In genomic region chr17:46680760-46681373, GRCm38 (mm10) we compare ENCODE assay signal across 8 mouse cellular contexts. TPM values are rescaled to one million over a fixed set of nuclear protein-coding genes. Genes with fewer than 3 reads are reported as not detected.
DNase-seq lines count a peak whose midpoint lies in the region; ATAC-seq lines count a peak whose summit lies in the region.

Klhdc3 (minus strand) TSS chr17:46680914.

- no peaks in the 10 kb centered on the region for H3K9me3 ChIP-seq in intestine, embryonic 14.5 days (ENCODE audit: control insufficient read depth, low read length)

- H3K4me2 ChIP-seq in intestine, embryonic 14.5 days (ENCODE audit: low read length), result peak within 1 kb of the TSS; percentile 83

- peak within 1 kb of the TSS; percentile 55 for H3K9ac ChIP-seq in intestine, embryonic 14.5 days (ENCODE audit: low read length)

- H3K27ac ChIP-seq in intestine, embryonic 14.5 days (ENCODE audit: low read depth), result peak within 1 kb of the TSS; percentile 66

- WGBS in intestine, embryonic 14.5 days, result under 1% methylated on average over 49 of the region's 49 CpGs

- H3K4me3 ChIP-seq in intestine, embryonic 14.5 days (ENCODE audit: low read depth, low read length), result peak within 1 kb of the TSS; percentile 86

- no peaks in the 10 kb centered on the region for H3K27me3 ChIP-seq in intestine, embryonic 14.5 days (replicated peaks; ENCODE audit: control insufficient read depth, insufficient read depth, low read length)

- DNase-seq in adrenal gland, adult 18-20 months (ENCODE audit: low spot score in 2 of 2), result peak; percentile 93 to 94
- peak; percentile 99 for DNase-seq in embryo, embryonic 11 days
- peak; percentile 98 for DNase-seq in gastrocnemius, postnatal 25 days
- peak; percentile 100 for DNase-seq in intestine, embryonic 14.5 days (ENCODE audit: low spot score)
- peak; percentile 97 to 98 for DNase-seq in left cerebral cortex, postnatal 14 days (ENCODE audit: low spot score in 2 of 2)
- peak; percentile 98 for DNase-seq in mesoderm, embryonic 11.5 days (ENCODE audit: low read depth, low spot score)
- peak; percentile 97 for DNase-seq in right cerebral cortex, postnatal 36 days (ENCODE audit: low spot score in 2 of 2)
- DNase-seq in yolk sac, embryonic 10.5 days (ENCODE audit: low spot score), result peak; percentile 100

- intact Hi-C loops in left cerebral cortex, postnatal 14 days (cut with DNase I), result no loop called here

- peaks cover 50% of the 10 kb centered on the region for H3K36me3 ChIP-seq in intestine, embryonic 14.5 days (ENCODE audit: control insufficient read depth, insufficient read depth, low read length)

- ATAC-seq in intestine, embryonic 14.5 days (replicated peaks; ENCODE audit: low FRiP score, low TSS enrichment, low read depth), result peak; percentile 97

- peaks cover 21% of the 10 kb centered on the region for H3K4me1 ChIP-seq in intestine, embryonic 14.5 days (replicated peaks; ENCODE audit: control insufficient read depth, insufficient read depth, low read length)

RNA-seq across cellular contexts. Expression of gene Klhdc3, which starts in this region (rescaled TPM):
- total RNA-seq in adrenal gland, adult 18-20 months (2021), result 10 to 100 TPM; 47.6 to 69.9 TPM
- 100 to 1,000 TPM; 135 to 168 TPM for total RNA-seq in gastrocnemius, postnatal 25 days (2021)
- polyA plus RNA-seq in intestine, embryonic 14.5 days (2014; fragmentation: Nextera tagmentation; extraction: Ambion mirVana), result 109 and 110 TPM in 2 replicates
- total RNA-seq in left cerebral cortex, postnatal 14 days (2021), result 100 to 1,000 TPM; 200 to 204 TPM

Comparison
In these comparisons a context has a peak if more than half of its experiments do, and no peak if none do; other contexts are left out.
1. Peak in every context shown above with its lines: DNase-seq, ATAC-seq, H3K4me3 ChIP-seq and H3K27ac ChIP-seq.